Mouse (Mus musculus): ENCODE measurements at regions not wholly inside any gene's neighbourhood (a gene's known extent, or its start where the extent isn't known, plus 50 kb on each side); places are given as distances from the start of the nearest gene placed in this dataset.
"Not testable (repeated sequence)": the region's sequence is repeated elsewhere in the genome, so short reads cannot be mapped to it uniquely, and the experiment has no call there.

GRCm38 (mm10) chr15:19242962-19243361, 424.2 kb downstream of the Cdh10 start:
- DNase-seq; intact Hi-C loops (cut with DNase I): not testable (repeated sequence)

- intact Hi-C loops (cut with DNase I), result no loop called here
- peak; percentile 11 for DNase-seq
Observed at GRCm38 (mm10) chr15:19247489-19247888, 428.7 kb downstream of the Cdh10 start.

DNA sequence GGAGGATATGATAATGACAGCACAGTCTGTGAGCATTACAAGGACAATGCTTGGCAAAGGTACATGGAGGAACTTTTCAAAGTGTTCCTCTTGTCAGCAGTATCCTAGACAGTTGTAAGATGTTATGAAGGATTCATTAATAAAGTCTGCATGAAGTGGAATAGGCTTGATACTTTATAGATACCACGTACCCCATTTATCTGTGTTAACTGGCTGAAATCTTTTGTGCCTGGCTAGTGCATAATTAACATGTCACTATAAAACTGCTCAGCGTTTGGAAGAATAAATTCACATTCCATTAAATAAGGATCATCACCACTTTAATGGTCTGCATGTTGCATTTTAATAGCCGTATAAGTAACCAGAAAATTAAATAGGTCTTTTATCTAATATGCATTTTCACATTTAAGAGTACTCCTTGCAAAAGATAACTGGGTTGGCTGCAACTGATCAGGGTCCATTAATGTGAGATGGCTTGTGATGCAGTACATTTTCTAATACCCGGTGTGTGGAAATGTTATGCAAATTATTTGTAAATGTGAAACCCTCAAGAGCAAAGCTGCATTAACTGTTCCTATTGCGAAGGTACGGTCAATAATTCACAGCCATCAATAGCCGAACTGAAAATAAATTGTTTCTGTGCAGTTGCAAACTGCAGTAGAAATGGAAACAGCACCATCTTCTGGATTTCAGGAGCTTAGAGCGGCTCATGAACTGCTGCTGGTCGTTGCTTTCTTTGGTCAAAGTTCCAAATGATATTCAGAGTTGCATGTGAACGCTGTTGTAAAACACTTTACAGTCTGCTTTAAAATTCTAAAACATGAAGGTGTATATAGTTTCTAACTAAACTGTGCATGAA, 457.4 kb downstream of the Cdh10 start:
- intact Hi-C loops (cut with DNase I), result loop anchor here (2.0 to 10.0 kb wide), 2 partner anchors 455 to 881 kb away; no protein-coding TSS in a partner anchor

GRCm38 (mm10) chr15:19316380-19316779, 497.6 kb downstream of the Cdh10 start:
- intact Hi-C loops (cut with DNase I), result no loop called here
- DNase-seq, result no peak

More for the DNA sequence above, 457.4 kb downstream of the Cdh10 start:
- no peak for DNase-seq

DNA sequence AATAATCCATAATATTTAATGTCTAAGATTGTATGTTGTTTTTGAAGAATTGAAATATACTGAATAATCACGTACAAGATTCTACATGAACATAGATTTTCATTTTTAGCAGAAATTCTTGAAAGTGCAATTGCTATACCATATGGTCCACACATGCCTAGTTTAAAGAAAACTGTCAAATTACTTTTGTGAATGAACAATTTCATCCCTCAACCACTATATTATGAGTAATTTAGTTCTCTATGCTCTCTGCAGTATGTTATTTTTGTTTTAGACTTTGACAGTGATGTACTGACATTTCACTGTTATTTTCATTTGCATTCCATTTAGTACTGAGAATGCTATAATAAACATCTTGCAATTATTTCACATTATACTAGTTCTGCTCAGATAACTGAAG, 537.6 kb downstream of the Cdh10 start:
- DNase-seq, result no peak
- intact Hi-C loops (cut with DNase I), result no loop called here

DNA sequence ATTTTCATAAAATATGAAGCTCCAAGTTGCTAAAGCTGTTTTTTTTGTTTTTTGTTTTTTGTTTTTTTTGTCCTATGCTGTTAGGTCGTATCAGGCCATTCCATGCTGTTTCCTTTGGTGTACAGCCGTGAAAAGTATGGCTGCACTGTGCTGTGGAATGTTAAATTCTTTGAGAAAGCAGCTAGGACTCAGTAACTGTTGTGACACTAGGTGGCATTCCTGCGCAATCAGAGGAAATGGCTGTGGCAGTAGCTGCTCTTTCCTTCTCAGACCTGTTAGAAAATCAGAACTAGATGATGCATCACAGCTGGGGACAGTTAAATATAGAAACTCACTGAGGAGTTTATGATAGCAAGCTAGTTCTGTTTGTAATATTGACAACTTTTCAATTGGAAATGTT, 541.9 kb downstream of the Cdh10 start:
- DNase-seq, result peak; percentile 20
- intact Hi-C loops (cut with DNase I), result no loop called here

- intact Hi-C loops (cut with DNase I), result no loop called here
- no peak for DNase-seq
Observed at GRCm38 (mm10) chr15:19389951-19390350, 571.2 kb downstream of the Cdh10 start.

DNA sequence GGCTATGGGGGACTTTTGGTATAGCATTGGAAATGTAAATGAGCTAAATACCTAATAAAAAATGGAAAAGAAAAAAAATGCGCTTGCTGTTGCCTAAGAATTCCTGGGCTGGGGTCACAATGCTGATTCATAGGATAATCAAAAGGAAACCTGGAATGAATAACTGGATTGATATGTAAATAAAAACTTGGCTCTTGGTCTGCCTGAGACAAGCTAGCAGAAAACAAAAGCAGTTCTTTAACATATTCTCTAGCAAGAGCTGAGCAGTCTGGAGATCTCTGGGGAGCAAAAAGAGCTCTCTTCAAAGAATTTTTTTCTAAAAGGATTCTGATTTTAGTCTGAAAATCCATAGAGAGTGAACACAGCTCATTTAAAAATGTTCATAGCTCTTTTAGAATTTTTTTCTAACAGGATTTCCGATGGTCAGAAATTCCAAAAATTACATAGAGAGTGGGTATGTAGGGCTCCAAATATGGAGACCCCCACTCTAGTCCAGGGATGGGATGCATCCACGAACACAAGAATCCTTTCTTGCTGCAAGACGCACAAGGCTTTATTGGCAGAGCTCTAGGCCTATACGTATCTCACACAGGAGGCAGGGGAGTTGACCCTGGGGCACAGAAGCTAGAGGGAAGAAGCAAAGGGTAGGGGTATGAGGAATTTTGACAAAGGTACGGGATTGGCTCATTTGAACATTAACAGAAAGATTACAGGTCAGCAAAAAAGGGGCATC, 572.7 kb downstream of the Cdh10 start:
- intact Hi-C loops (cut with DNase I), result no loop called here
- DNase-seq, result no peak

DNA sequence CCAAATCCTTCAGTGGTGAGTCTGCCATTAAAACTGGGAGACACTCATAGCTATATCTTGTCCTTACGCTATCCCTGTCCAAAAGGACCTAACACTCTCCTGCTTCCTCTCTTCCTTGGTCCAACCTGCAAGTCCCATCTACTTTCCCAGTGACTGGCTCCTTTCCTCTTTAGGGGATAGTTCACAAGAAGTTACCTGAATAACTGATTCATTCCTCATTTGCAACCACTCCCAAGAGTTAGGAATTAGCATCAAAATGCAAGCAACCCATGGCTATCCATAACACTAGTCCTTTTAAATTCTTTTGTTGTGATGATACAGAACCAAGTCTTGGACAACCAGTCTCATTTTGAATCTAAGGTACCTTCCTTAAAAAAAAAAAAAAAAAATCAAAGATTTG, 576.9 kb downstream of the Cdh10 start:
- DNase-seq, result no peak
- intact Hi-C loops (cut with DNase I), result no loop called here

Data from left cerebral cortex, postnatal 4 days (tissue).